Mouse (Mus musculus): ENCODE measurements at regions not wholly inside any gene's neighbourhood (a gene's known extent, or its start where the extent isn't known, plus 50 kb on each side); places are given as distances from the start of the nearest gene placed in this dataset.

DNA sequence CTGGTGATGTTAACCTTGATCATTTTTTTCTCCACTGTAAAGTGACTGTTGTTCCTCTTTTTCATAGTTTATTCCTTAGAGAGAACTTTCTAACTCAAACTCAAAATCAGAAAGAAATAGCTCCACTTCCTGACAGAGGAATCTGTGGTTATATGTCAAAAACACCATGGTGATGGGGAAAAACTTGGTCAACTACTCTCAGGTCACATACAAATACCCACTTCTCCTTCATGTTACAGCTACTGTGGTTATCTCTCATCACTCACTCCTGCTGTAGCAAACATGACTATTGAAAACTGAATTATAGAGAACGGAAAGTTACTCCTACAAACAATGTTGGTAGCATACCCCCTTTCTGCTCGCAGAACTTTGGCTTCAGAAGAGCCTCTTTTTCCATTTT is 127.1 kb upstream of the Cp start:
- H3K27ac ChIP-seq (ENCODE audit: insufficient read depth, low read depth, low read length), result no peak overlapping the region
- no peak for TF ChIP-seq POLR2A (IDR thresholded peaks at IDR 0.05; ENCODE audit: insufficient read depth, low read depth, low read length)
- no peak for TF ChIP-seq CTCF (IDR thresholded peaks at IDR 0.05; ENCODE audit: insufficient read depth, low read depth, low read length)
- H3K4me1 ChIP-seq (ENCODE audit: control insufficient read depth, insufficient read depth, low read length), result no peaks in the 10 kb centered on the region
- H3K4me3 ChIP-seq (ENCODE audit: insufficient read depth, low read depth, low read length), result no peak overlapping the region
- 77% methylated on average over 2 of the region's 2 CpGs for WGBS

DNA sequence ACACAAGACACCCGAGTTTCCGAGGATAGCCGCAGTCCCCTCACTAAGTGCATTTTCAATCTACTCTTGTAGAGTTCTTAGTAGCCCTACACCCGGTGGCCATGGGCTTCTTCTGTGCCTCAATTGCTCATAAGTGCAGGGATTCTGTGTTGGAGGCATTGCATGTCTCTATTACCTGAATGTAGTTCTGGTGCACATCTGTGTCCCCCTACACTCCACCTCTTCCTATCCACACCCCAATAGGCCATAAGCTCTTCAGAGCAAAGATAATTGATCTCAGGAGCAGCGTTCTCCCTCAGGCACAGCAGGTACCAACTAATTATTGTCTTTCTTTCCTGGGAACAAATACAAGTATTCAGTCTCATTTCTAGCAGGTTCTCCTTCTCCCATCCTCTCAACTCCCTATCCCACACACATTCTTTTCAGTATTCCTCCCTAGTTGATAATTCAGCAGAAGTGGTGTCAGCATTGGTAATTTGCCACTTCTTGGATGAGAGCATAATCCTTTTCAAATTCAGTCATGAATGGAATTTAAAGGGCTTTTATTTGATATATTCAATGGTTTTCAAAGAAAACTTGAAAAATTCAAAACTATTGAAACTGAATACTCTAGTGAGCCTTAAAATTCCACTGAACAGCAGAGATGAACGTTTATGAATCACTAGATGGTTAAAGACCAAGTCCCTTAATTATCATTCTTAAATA is 108.7 kb upstream of the Cp start:
- H3K27ac ChIP-seq (ENCODE audit: insufficient read depth, low read depth, low read length), result no peak overlapping the region
- no peak overlapping the region for H3K4me3 ChIP-seq (ENCODE audit: insufficient read depth, low read depth, low read length)
- H3K4me1 ChIP-seq (ENCODE audit: control insufficient read depth, insufficient read depth, low read length), result no peaks in the 10 kb centered on the region
- WGBS, result 59% methylated on average over 6 of the region's 6 CpGs
- no peak for TF ChIP-seq CTCF (IDR thresholded peaks at IDR 0.05; ENCODE audit: insufficient read depth, low read depth, low read length)
- no peak for TF ChIP-seq POLR2A (IDR thresholded peaks at IDR 0.05; ENCODE audit: insufficient read depth, low read depth, low read length)

DNA sequence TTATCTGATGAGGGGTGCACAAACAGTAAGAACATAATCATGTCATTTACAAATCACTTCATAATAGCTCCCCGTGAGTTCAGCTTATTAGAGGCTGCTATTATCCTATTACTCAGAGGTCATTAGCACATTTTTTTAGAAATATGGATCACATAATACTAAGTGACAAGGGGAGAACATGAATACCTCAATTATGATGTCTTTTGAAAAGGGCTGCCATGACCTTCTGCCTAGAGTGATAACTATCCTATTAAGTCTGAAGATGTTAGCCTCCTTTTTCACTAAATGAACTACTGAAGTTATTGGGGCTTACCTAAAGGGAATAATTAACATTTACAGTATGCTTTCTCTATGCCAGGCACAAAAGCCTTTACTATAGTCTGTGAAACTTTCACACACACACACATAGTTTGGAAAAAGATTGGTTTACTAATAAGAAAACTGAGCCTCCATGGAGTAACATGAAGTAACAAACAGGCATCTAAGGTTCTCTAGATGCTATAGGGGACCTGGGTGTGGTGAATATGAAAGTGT is 108.1 kb upstream of the Cp start:
- H3K4me3 ChIP-seq (ENCODE audit: insufficient read depth, low read depth, low read length), result no peak overlapping the region
- no peak overlapping the region for H3K27ac ChIP-seq (ENCODE audit: insufficient read depth, low read depth, low read length)
- TF ChIP-seq CTCF (IDR thresholded peaks at IDR 0.05; ENCODE audit: insufficient read depth, low read depth, low read length) (no peak), POLR2A (IDR thresholded peaks at IDR 0.05; ENCODE audit: insufficient read depth, low read depth, low read length) (no peak)
- no peaks in the 10 kb centered on the region for H3K4me1 ChIP-seq (ENCODE audit: control insufficient read depth, insufficient read depth, low read length)
- 42% methylated on average over 1 of the region's 1 CpGs for WGBS

DNA sequence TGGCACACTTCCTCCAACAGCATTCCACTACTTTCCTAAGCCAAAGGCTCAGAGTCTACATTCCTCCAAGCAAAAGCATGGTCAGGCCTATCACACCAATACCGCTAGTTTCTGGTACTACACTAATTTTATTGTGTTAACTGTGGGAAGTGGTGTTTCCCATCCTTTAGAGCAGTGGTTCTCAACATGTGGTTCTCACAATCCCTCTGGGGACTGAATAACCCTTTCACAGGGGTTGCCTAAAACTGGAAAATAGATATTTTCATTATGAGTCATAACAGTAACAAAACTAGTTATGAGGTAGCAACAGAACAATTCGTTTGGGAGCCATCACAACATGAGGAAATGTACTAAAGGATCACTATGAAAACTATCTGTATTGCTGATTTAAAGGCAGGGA is 74.2 kb upstream of the Cp start:
- no peak overlapping the region for H3K4me3 ChIP-seq (ENCODE audit: insufficient read depth, low read depth, low read length)
- H3K4me1 ChIP-seq (ENCODE audit: control insufficient read depth, insufficient read depth, low read length), result no peaks in the 10 kb centered on the region
- TF ChIP-seq POLR2A (IDR thresholded peaks at IDR 0.05; ENCODE audit: insufficient read depth, low read depth, low read length), result no peak
- TF ChIP-seq CTCF (IDR thresholded peaks at IDR 0.05; ENCODE audit: insufficient read depth, low read depth, low read length), result no peak
- 68% methylated on average over 2 of the region's 2 CpGs for WGBS
- H3K27ac ChIP-seq (ENCODE audit: insufficient read depth, low read depth, low read length), result no peak overlapping the region

DNA sequence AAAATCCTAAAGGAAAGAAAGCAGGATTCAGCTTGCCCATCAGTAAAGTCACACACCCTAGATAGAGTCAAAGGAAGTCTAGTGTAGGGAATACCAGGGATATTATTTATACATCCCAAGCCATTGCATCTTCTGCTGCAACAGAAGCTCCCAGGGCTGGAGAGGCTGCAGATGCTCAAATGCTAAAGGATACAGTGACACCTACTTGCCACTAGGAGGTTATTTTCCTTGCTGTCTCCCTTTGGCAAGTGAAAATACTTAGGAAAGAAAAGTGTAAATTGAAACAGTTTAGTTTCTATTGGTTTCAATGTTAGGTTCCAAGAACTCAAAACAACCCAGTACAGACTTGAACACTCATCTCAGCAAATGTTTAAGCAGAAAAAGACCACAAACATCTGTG is 68.4 kb upstream of the Cp start:
- TF ChIP-seq POLR2A (IDR thresholded peaks at IDR 0.05; ENCODE audit: insufficient read depth, low read depth, low read length) (no peak), CTCF (IDR thresholded peaks at IDR 0.05; ENCODE audit: insufficient read depth, low read depth, low read length) (no peak)
- H3K4me1 ChIP-seq (ENCODE audit: control insufficient read depth, insufficient read depth, low read length), result no peaks in the 10 kb centered on the region
- H3K27ac ChIP-seq (ENCODE audit: insufficient read depth, low read depth, low read length), result no peak overlapping the region
- no peak overlapping the region for H3K4me3 ChIP-seq (ENCODE audit: insufficient read depth, low read depth, low read length)

DNA sequence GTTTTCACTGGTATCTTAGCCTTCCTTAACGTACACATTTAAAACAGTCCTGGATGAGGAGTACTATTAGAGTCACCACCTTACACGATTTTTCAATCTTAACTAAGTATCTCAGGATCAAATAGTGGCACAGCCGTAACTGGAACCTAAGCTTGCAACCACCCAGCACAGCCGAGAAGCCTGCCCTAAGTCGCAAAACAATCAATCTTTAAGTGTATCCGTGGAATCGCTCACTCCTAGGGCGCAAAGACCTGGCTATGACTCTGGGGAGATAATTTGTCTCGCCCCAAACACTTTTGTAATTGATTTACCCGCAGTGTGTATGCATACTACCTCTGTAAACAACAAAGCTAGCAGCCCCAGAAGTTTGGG is 62.6 kb upstream of the Cp start:
- no peak overlapping the region for H3K27ac ChIP-seq (ENCODE audit: insufficient read depth, low read depth, low read length)
- H3K4me1 ChIP-seq (ENCODE audit: control insufficient read depth, insufficient read depth, low read length), result peaks cover 3% of the 10 kb centered on the region; the same call in 1 of the 2 replicates
- no peak for TF ChIP-seq POLR2A (IDR thresholded peaks at IDR 0.05; ENCODE audit: insufficient read depth, low read depth, low read length)
- TF ChIP-seq CTCF (IDR thresholded peaks at IDR 0.05; ENCODE audit: insufficient read depth, low read depth, low read length), result no peak
- WGBS, result 5% methylated on average over 10 of the region's 10 CpGs
- peak overlapping the region; percentile 33 for H3K4me3 ChIP-seq (ENCODE audit: insufficient read depth, low read depth, low read length)

DNA sequence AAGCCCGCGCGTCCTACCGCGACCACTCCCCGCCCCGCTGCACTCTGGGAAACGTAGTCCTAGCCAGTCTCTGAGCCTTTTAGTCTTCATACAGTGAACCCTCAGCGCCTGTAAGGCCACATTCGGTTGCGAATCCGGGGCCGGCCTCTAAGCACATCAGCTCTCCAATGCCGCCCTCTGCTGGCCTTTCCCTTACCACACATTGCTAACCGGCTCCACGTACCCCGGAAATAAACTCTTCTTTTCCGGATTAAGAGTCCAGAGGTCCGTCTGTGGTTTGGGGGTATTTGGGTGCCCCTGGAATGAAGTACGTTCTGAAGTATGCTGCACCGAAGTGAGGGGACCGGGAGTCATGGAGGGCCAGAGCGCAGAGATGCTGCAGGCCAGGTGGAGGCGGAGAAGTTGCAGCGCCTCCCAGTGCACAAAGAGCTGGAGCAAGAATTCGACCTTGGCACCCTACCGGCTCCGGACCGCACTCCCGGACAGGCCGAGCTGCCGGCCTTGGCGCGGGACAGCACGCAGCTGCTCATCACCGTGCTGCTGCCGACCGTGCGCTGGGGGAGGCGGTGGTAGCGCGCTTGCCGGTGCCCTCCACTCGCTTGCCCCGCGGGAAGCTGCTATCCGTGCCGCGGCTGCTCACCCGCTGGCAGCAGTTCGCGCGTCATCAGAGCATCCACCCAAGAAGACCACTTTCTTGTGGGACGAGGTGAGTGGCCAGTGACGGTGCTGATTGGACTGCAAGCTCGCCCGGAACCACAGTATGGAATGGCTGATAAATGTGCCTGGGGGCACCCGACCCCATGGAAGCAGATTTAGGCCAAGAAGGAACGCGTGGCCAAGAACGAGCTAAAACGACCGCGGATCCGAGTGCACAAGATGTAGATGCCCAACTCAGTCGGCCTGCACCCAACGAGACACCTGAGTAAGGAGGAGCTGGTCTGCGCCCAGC is 62.0 kb upstream of the Cp start:
- under 1% methylated on average over 68 of the region's 68 CpGs for WGBS
- H3K4me1 ChIP-seq (ENCODE audit: control insufficient read depth, insufficient read depth, low read length), result peaks cover 3% of the 10 kb centered on the region; the same call in 1 of the 2 replicates
- H3K4me3 ChIP-seq (ENCODE audit: insufficient read depth, low read depth, low read length), result peak overlapping the region; percentile 67
- peak overlapping the region; percentile 72 for H3K27ac ChIP-seq (ENCODE audit: insufficient read depth, low read depth, low read length)
- peak; percentile 74 for TF ChIP-seq CTCF (IDR thresholded peaks at IDR 0.05; ENCODE audit: insufficient read depth, low read depth, low read length)
- TF ChIP-seq POLR2A (IDR thresholded peaks at IDR 0.05; ENCODE audit: insufficient read depth, low read depth, low read length), result no peak

DNA sequence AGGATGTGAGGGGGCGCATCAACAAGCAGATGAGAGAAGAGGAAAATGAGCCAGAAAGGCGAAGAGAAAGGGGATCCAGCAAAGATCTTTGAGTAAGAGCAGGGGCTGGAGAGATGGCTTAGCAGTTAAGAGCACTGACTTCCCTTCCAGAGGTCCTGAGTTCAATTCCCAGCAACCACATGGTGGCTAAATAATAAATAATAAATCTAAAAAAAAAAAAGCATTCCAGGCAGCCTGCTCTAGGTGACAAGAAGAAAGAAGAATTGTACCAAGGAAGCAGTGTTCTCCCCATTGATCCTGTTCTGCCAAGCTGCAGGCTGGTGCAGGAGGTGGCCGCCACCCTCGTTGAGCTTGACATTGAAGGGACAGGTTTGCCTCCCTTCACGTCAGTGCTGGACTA is 61.1 kb upstream of the Cp start:
- TF ChIP-seq POLR2A (IDR thresholded peaks at IDR 0.05; ENCODE audit: insufficient read depth, low read depth, low read length) (no peak), CTCF (IDR thresholded peaks at IDR 0.05; ENCODE audit: insufficient read depth, low read depth, low read length) (no peak)
- no peak overlapping the region for H3K27ac ChIP-seq (ENCODE audit: insufficient read depth, low read depth, low read length)
- peaks cover 3% of the 10 kb centered on the region; the same call in 1 of the 2 replicates for H3K4me1 ChIP-seq (ENCODE audit: control insufficient read depth, insufficient read depth, low read length)
- WGBS, result 21% methylated on average over 5 of the region's 5 CpGs
- peak overlapping the region; percentile 67 for H3K4me3 ChIP-seq (ENCODE audit: insufficient read depth, low read depth, low read length)

DNA sequence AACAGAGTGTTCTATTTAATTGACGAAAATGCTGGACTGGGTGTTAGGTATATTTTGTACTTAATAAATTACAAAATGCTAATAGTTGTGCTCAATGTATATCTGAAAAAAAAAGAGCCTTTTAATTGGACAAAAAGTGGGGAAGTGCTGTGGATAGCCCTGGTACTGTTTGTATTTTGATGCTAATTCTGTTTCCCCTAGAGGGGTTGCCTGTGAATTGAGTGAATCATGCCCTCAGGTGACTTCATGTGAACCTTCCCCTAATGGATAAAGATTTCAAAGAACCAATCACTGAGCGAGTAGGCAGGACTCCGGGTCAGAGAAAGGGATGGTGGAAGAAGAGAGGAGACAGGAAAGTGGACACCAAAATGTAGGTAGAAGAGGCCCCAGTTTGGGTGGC is 59.7 kb upstream of the Cp start:
- TF ChIP-seq CTCF (IDR thresholded peaks at IDR 0.05; ENCODE audit: insufficient read depth, low read depth, low read length) (no peak), POLR2A (IDR thresholded peaks at IDR 0.05; ENCODE audit: insufficient read depth, low read depth, low read length) (no peak)
- Histone ChIP-seq H3K27ac (ENCODE audit: insufficient read depth, low read depth, low read length) (no peak overlapping the region), H3K4me1 (ENCODE audit: control insufficient read depth, insufficient read depth, low read length) (peaks cover 3% of the 10 kb centered on the region; the same call in 1 of the 2 replicates), H3K4me3 (ENCODE audit: insufficient read depth, low read depth, low read length) (no peak overlapping the region)
- WGBS, result 83% methylated on average over 3 of the region's 3 CpGs
